Comparison of ENCODE assay signal across 11 mouse cellular contexts in genomic region chr10:94965093-94965492, GRCm38 (mm10). TPM values are rescaled to one million over a fixed set of nuclear protein-coding genes. Genes with fewer than 3 reads are reported as not detected.
DNase-seq lines count a peak whose midpoint lies in the region; TF ChIP-seq lines count a peak whose summit lies in the region.
"Had no signal": no experiment of that assay in that cellular context is flagged by ENCODE, and none has a peak within 500 bp of the region (broad histone marks: within the 10 kb centered on the region; RNA-seq: fewer than 3 reads in every experiment).

No protein-coding gene starts in this region.

- no peaks in the 10 kb centered on the region for H3K79me2 ChIP-seq in heart, adult 2 months (replicated peaks; ENCODE audit: control insufficient read depth, insufficient read depth, low read length)

- no peak for DNase-seq in heart, adult 2 months
- no peak for DNase-seq in heart, postnatal 36 days
- peak; percentile 36 for DNase-seq in thymus, adult 2 months
- DNase-seq in thymus, postnatal 0 days (ENCODE audit: low spot score), result no peak
- DNase-seq in induced T-regulatory cell, adult 2 months (ENCODE audit: low read depth), result peak; percentile 66
- DNase-seq in thymus, postnatal 4 days, result peak; percentile 70
- DNase-seq in lung, adult 18-20 months, result no peak
- no peak for DNase-seq in neural tube, embryonic 10.5 days (ENCODE audit: extremely low spot score, low spot score)
- DNase-seq: heart, adult 11 months had no signal

- intact Hi-C loops in heart, adult 2 months (cut with DNase I), result no loop called here
- intact Hi-C loops in heart, postnatal 36 days (cut with DNase I), result no loop called here

- H3K4me3 ChIP-seq in heart, adult 2 months, result no peak overlapping the region
- no peak overlapping the region for H3K4me3 ChIP-seq in thymus, adult 2 months (ENCODE audit: control insufficient read depth, insufficient read depth, low read length)
- H3K4me3 ChIP-seq: forebrain, embryonic 10.5 days; limb, embryonic 10.5 days had no signal

- H3K27me3 ChIP-seq in heart, adult 2 months (ENCODE audit: control insufficient read depth, insufficient read depth, low read length), result no peaks in the 10 kb centered on the region
- no peaks in the 10 kb centered on the region for H3K27me3 ChIP-seq in thymus, adult 2 months (ENCODE audit: control insufficient read depth, insufficient read depth, low read length)

- no peak for TF ChIP-seq POLR2A in heart, adult 2 months (IDR thresholded peaks at IDR 0.05; ENCODE audit: insufficient read depth, low read depth, low read length)
- no peak for TF ChIP-seq POLR2A in thymus, adult 2 months (IDR thresholded peaks at IDR 0.05; ENCODE audit: control insufficient read depth, extremely low read depth, insufficient read depth, low read length, poor library complexity)

- H3K9ac ChIP-seq in heart, adult 2 months (ENCODE audit: low read depth, low read length), result no peak overlapping the region

- no peaks in the 10 kb centered on the region; the same call in 1 of the 2 replicates for H3K4me1 ChIP-seq in heart, adult 2 months (ENCODE audit: control insufficient read depth, insufficient read depth, low read length)
- H3K4me1 ChIP-seq in thymus, adult 2 months (replicated peaks; ENCODE audit: control insufficient read depth, insufficient read depth, low read length), result no peaks in the 10 kb centered on the region
- H3K4me1 ChIP-seq: forebrain, embryonic 10.5 days; limb, embryonic 10.5 days had no signal

- WGBS in heart, adult 2 months, result 92% methylated on average over 3 of the region's 3 CpGs
- 97% methylated on average over 3 of the region's 3 CpGs for whole genome bisulfite sequencing in thymus, adult 2 months

- TF ChIP-seq EP300 in heart, adult 2 months (IDR thresholded peaks at IDR 0.05; ENCODE audit: insufficient read depth, low read depth, low read length), result no peak

- no peak overlapping the region for H3K27ac ChIP-seq in heart, adult 2 months
- H3K27ac ChIP-seq in thymus, adult 2 months (ENCODE audit: control insufficient read depth, insufficient read depth, low read length), result no peak overlapping the region
- H3K27ac ChIP-seq: forebrain, embryonic 10.5 days; limb, embryonic 10.5 days had no signal

- no peaks in the 10 kb centered on the region for H3K36me3 ChIP-seq in heart, adult 2 months (ENCODE audit: control insufficient read depth, insufficient read depth, low read length)
- no peaks in the 10 kb centered on the region for H3K36me3 ChIP-seq in thymus, adult 2 months (ENCODE audit: control insufficient read depth, insufficient read depth, low read length)
- H3K36me3 ChIP-seq: forebrain, embryonic 10.5 days; limb, embryonic 10.5 days had no signal

- peak; percentile 59 for TF ChIP-seq CTCF in heart, adult 2 months (IDR thresholded peaks at IDR 0.05)
- TF ChIP-seq CTCF in thymus, adult 2 months (IDR thresholded peaks at IDR 0.05; ENCODE audit: borderline replicate concordance, control insufficient read depth, extremely low read depth, insufficient read depth, low read length, poor library complexity), result no peak

RNA-seq across cellular contexts. Expression of gene Plxnc1, which starts 20.5 kb away (rescaled TPM):
- 1 to 10 TPM; 2.0 to 2.3 TPM for total RNA-seq in heart, adult 2 months (2021)
- polyA plus RNA-seq in heart, adult 2 months (2012; rRNA removed), result 0.84 and 1.3 TPM in 2 replicates
- 1 to 10 TPM; 2.0 to 3.0 TPM for total RNA-seq in heart, postnatal 36 days (2021)
- 8.7 and 9.2 TPM in 2 replicates for polyA plus RNA-seq in thymus, adult 2 months (2012; rRNA removed)
- 3.2 and 3.8 TPM in 2 replicates for polyA plus RNA-seq in thymus, postnatal 0 days (2015; fragmentation: Nextera tagmentation; extraction: Ambion mirVana)

Comparison
In these comparisons a context has a peak if more than half of its experiments do, and no peak if none do; other contexts are left out.
1. DNase-seq: peak in thymus, adult 2 months (single experiment), induced T-regulatory cell, adult 2 months (single experiment) and thymus, postnatal 4 days (single experiment); none in heart, adult 2 months (0 of 2), heart, postnatal 36 days (0 of 2), thymus, postnatal 0 days (single experiment), lung, adult 18-20 months (0 of 2) and neural tube, embryonic 10.5 days (single experiment).